8 mouse cellular contexts compared by ENCODE assay signal in genomic region chr6:83161442-83161841, GRCm38 (mm10). TPM values are rescaled to one million over a fixed set of nuclear protein-coding genes. Genes with fewer than 3 reads are reported as not detected.
DNase-seq lines count a peak whose midpoint lies in the region; ATAC-seq and TF ChIP-seq lines count a peak whose summit lies in the region.

No protein-coding gene starts in this region.

- H3K4me1 ChIP-seq in kidney, embryonic 14.5 days (ENCODE audit: control insufficient read depth, insufficient read depth, low read length), result peaks cover 23% of the 10 kb centered on the region
- H3K4me1 ChIP-seq in embryonic facial prominence, embryonic 11.5 days (ENCODE audit: control insufficient read depth, insufficient read depth, low read length), result no peaks in the 10 kb centered on the region
- 0 out of 2 replicates have a peak, but pooled peaks cover 5% of the 10 kb centered on the region for H3K4me1 ChIP-seq in hindbrain, postnatal 0 days (ENCODE audit: insufficient read depth, low read length)
- peaks cover 31% of the 10 kb centered on the region for H3K4me1 ChIP-seq in midbrain, embryonic 15.5 days

- ATAC-seq in kidney, embryonic 14.5 days (ENCODE audit: low FRiP score, low TSS enrichment), result no peak
- ATAC-seq in embryonic facial prominence, embryonic 11.5 days (replicated peaks; ENCODE audit: insufficient number of reproducible peaks, low FRiP score, low TSS enrichment, low read depth), result no peak
- no peak for ATAC-seq in hindbrain, postnatal 0 days
- ATAC-seq in midbrain, embryonic 15.5 days (replicated peaks), result no peak

- H3K27me3 ChIP-seq in kidney, embryonic 14.5 days (ENCODE audit: control insufficient read depth, insufficient read depth, low read length), result peaks cover 20% of the 10 kb centered on the region
- peaks cover 18% of the 10 kb centered on the region for H3K27me3 ChIP-seq in embryonic facial prominence, embryonic 11.5 days (ENCODE audit: control insufficient read depth, insufficient read depth, low read length)
- peaks cover 22% of the 10 kb centered on the region for H3K27me3 ChIP-seq in hindbrain, postnatal 0 days (ENCODE audit: insufficient read depth, low read length)
- H3K27me3 ChIP-seq in midbrain, embryonic 15.5 days (replicated peaks), result peaks cover 32% of the 10 kb centered on the region

- H3K36me3 ChIP-seq in kidney, embryonic 14.5 days (ENCODE audit: control insufficient read depth, insufficient read depth, low read length), result no peaks in the 10 kb centered on the region
- no peaks in the 10 kb centered on the region for H3K36me3 ChIP-seq in embryonic facial prominence, embryonic 11.5 days (replicated peaks; ENCODE audit: control insufficient read depth, insufficient read depth, low read depth, low read length)
- H3K36me3 ChIP-seq in hindbrain, postnatal 0 days (ENCODE audit: insufficient read depth, low read length), result no peaks in the 10 kb centered on the region
- no peaks in the 10 kb centered on the region for H3K36me3 ChIP-seq in midbrain, embryonic 15.5 days (replicated peaks)

- H3K4me3 ChIP-seq in kidney, embryonic 14.5 days (ENCODE audit: low read length), result peak overlapping the region; percentile 38
- peak overlapping the region; percentile 31 for H3K4me3 ChIP-seq in embryonic facial prominence, embryonic 11.5 days (ENCODE audit: low read depth, low read length)
- peak overlapping the region; percentile 24 for H3K4me3 ChIP-seq in hindbrain, postnatal 0 days (ENCODE audit: low read length)
- H3K4me3 ChIP-seq in midbrain, embryonic 15.5 days, result peak overlapping the region; percentile 25

- DNase-seq in kidney, adult 18-20 months, result no peak
- no peak for DNase-seq in embryonic facial prominence, embryonic 11.5 days (ENCODE audit: low spot score)
- no peak for DNase-seq in hindbrain, postnatal 0 days (ENCODE audit: low spot score)
- no peak for DNase-seq in cerebellum, postnatal 10 days
- no peak for DNase-seq in thymus, postnatal 14 days
- DNase-seq in right cerebral cortex, adult 2 months (ENCODE audit: low spot score in 2 of 2), result no peak

- 8% methylated on average over 19 of the region's 19 CpGs for WGBS in kidney, embryonic 14.5 days
- 5% methylated on average over 19 of the region's 19 CpGs for WGBS in embryonic facial prominence, embryonic 11.5 days
- 15% methylated on average over 19 of the region's 19 CpGs for WGBS in hindbrain, postnatal 0 days
- WGBS in midbrain, embryonic 15.5 days, result 8% methylated on average over 19 of the region's 19 CpGs

- no peak for TF ChIP-seq CTCF in hindbrain, postnatal 0 days (IDR thresholded peaks at IDR 0.05; ENCODE audit: low read depth)

- no peaks in the 10 kb centered on the region for H3K9me3 ChIP-seq in kidney, embryonic 14.5 days (ENCODE audit: control insufficient read depth, low read length)
- H3K9me3 ChIP-seq in embryonic facial prominence, embryonic 11.5 days (replicated peaks; ENCODE audit: control insufficient read depth, low read length), result no peaks in the 10 kb centered on the region
- no peaks in the 10 kb centered on the region for H3K9me3 ChIP-seq in hindbrain, postnatal 0 days (ENCODE audit: low read length)
- no peaks in the 10 kb centered on the region for H3K9me3 ChIP-seq in midbrain, embryonic 15.5 days

- H3K9ac ChIP-seq in kidney, embryonic 14.5 days (ENCODE audit: low read depth, low read length), result peak overlapping the region; percentile 43
- H3K9ac ChIP-seq in embryonic facial prominence, embryonic 11.5 days (replicated peaks; ENCODE audit: low read length), result peak overlapping the region; percentile 43; the same call in 1 of the 2 replicates
- H3K9ac ChIP-seq in hindbrain, postnatal 0 days (replicated peaks; ENCODE audit: low read length), result no peak overlapping the region
- H3K9ac ChIP-seq in midbrain, embryonic 15.5 days, result 0 out of 2 replicates have a peak overlapping the region, but pooled peaks have one; percentile 2

- no peak overlapping the region for H3K27ac ChIP-seq in kidney, embryonic 14.5 days (ENCODE audit: low read depth, low read length)
- H3K27ac ChIP-seq in embryonic facial prominence, embryonic 11.5 days (replicated peaks; ENCODE audit: low read depth, low read length), result no peak overlapping the region
- no peak overlapping the region for H3K27ac ChIP-seq in hindbrain, postnatal 0 days
- no peak overlapping the region for H3K27ac ChIP-seq in midbrain, embryonic 15.5 days

- peak overlapping the region; percentile 61 for H3K4me2 ChIP-seq in kidney, embryonic 14.5 days (replicated peaks; ENCODE audit: low read depth, low read length)
- H3K4me2 ChIP-seq in embryonic facial prominence, embryonic 11.5 days (ENCODE audit: low read depth, low read length), result peak overlapping the region; percentile 63
- peak overlapping the region; percentile 50 for H3K4me2 ChIP-seq in hindbrain, postnatal 0 days (ENCODE audit: low read depth, low read length)
- H3K4me2 ChIP-seq in midbrain, embryonic 15.5 days, result peak overlapping the region; percentile 44

RNA-seq across cellular contexts. Expression of gene Dctn1, which starts 4.3 kb away (rescaled TPM):
- polyA plus RNA-seq in kidney, embryonic 14.5 days (2014; fragmentation: Nextera tagmentation; extraction: Ambion mirVana), result 58.6 and 75.0 TPM in 2 replicates
- 67.0 and 73.5 TPM in 2 replicates for polyA plus RNA-seq in embryonic facial prominence, embryonic 11.5 days (2014; fragmentation: Nextera tagmentation; extraction: Ambion mirVana)
- 124 and 132 TPM in 2 replicates for total RNA-seq in hindbrain, postnatal 0 days (2014; rRNA removed)
- polyA plus RNA-seq in hindbrain, postnatal 0 days (2015; fragmentation: Nextera tagmentation; extraction: Ambion mirVana), result 145 and 153 TPM in 2 replicates
- 162 TPM in 2 replicates for polyA plus RNA-seq in midbrain, embryonic 15.5 days (2015; fragmentation: Nextera tagmentation; extraction: Ambion mirVana)

RNA-seq across cellular contexts. Expression of gene 1700003E16Rik, which starts 5.2 kb away (rescaled TPM):
- 0.94 and 0.96 TPM in 2 replicates for polyA plus RNA-seq in kidney, embryonic 14.5 days (2014; fragmentation: Nextera tagmentation; extraction: Ambion mirVana)
- 0.97 and 1.4 TPM in 2 replicates for polyA plus RNA-seq in embryonic facial prominence, embryonic 11.5 days (2014; fragmentation: Nextera tagmentation; extraction: Ambion mirVana)
- total RNA-seq in hindbrain, postnatal 0 days (2014; rRNA removed), result 12.7 and 17.8 TPM in 2 replicates
- polyA plus RNA-seq in hindbrain, postnatal 0 days (2015; fragmentation: Nextera tagmentation; extraction: Ambion mirVana), result 10.2 and 11.4 TPM in 2 replicates
- 9.5 and 12.0 TPM in 2 replicates for polyA plus RNA-seq in midbrain, embryonic 15.5 days (2015; fragmentation: Nextera tagmentation; extraction: Ambion mirVana)

RNA-seq across cellular contexts. Expression of gene Wdr54, which starts 5.2 kb away (rescaled TPM):
- 6.2 and 8.6 TPM in 2 replicates for polyA plus RNA-seq in kidney, embryonic 14.5 days (2014; fragmentation: Nextera tagmentation; extraction: Ambion mirVana)
- polyA plus RNA-seq in embryonic facial prominence, embryonic 11.5 days (2014; fragmentation: Nextera tagmentation; extraction: Ambion mirVana), result 10.7 and 11.1 TPM in 2 replicates
- 8.5 and 13.8 TPM in 2 replicates for total RNA-seq in hindbrain, postnatal 0 days (2014; rRNA removed)
- 19.9 and 20.0 TPM in 2 replicates for polyA plus RNA-seq in hindbrain, postnatal 0 days (2015; fragmentation: Nextera tagmentation; extraction: Ambion mirVana)
- 20.8 and 21.6 TPM in 2 replicates for polyA plus RNA-seq in midbrain, embryonic 15.5 days (2015; fragmentation: Nextera tagmentation; extraction: Ambion mirVana)

RNA-seq across cellular contexts. Expression of gene Rtkn, which starts 26.2 kb away (rescaled TPM):
- 14.9 and 18.0 TPM in 2 replicates for polyA plus RNA-seq in kidney, embryonic 14.5 days (2014; fragmentation: Nextera tagmentation; extraction: Ambion mirVana)
- polyA plus RNA-seq in embryonic facial prominence, embryonic 11.5 days (2014; fragmentation: Nextera tagmentation; extraction: Ambion mirVana), result 17.7 and 18.3 TPM in 2 replicates
- 40.0 and 73.6 TPM in 2 replicates for total RNA-seq in hindbrain, postnatal 0 days (2014; rRNA removed)
- 20.8 and 21.1 TPM in 2 replicates for polyA plus RNA-seq in hindbrain, postnatal 0 days (2015; fragmentation: Nextera tagmentation; extraction: Ambion mirVana)
- polyA plus RNA-seq in midbrain, embryonic 15.5 days (2015; fragmentation: Nextera tagmentation; extraction: Ambion mirVana), result 10.9 and 15.3 TPM in 2 replicates

RNA-seq across cellular contexts. Expression of gene Ino80b, which starts 36.2 kb away (rescaled TPM):
- 18.8 and 20.0 TPM in 2 replicates for polyA plus RNA-seq in kidney, embryonic 14.5 days (2014; fragmentation: Nextera tagmentation; extraction: Ambion mirVana)
- 17.5 and 19.5 TPM in 2 replicates for polyA plus RNA-seq in embryonic facial prominence, embryonic 11.5 days (2014; fragmentation: Nextera tagmentation; extraction: Ambion mirVana)
- total RNA-seq in hindbrain, postnatal 0 days (2014; rRNA removed), result 26.7 and 31.0 TPM in 2 replicates
- 12.0 and 14.8 TPM in 2 replicates for polyA plus RNA-seq in hindbrain, postnatal 0 days (2015; fragmentation: Nextera tagmentation; extraction: Ambion mirVana)
- polyA plus RNA-seq in midbrain, embryonic 15.5 days (2015; fragmentation: Nextera tagmentation; extraction: Ambion mirVana), result 13.6 and 15.1 TPM in 2 replicates
